Mouse (Mus musculus) cerebellum, adult 11-12 months (tissue): ENCODE data around the gene Afmid.

Experiments
- DNase-seq: peaks from one replicate; pipeline ENCODE4 v3.0.0; 2022

Gene Afmid

DNA sequence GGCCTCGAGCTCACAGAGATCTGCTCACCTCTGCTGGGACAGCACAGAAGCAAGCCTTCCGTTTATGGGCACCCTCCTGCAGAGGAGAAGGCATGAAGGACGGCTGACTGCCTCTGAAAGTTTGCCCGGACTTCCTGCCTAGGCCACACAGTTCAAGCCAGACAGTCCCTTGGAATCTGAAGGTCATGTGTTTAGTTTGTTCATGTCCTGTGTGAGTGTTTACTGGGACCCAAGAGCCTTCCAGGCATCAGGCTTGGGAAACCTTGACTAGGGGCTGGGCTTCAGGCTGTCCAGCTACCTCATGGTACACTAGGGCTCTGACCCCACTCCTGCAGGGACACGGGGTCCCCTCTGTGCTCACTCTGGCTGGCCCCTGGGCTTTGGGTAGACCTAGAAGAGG is 60.3 kb downstream of the Afmid start:
- DNase-seq = no peak

- no peak for DNase-seq
Measured at GRCm38 (mm10) chr11:117888168-117888852, 62.6 kb downstream of the Afmid start.

- no peak for DNase-seq
Measured at GRCm38 (mm10) chr11:117888853-117889822, 63.4 kb downstream of the Afmid start.
